Mouse (Mus musculus): ENCODE results near the gene Zfp385b.

The Zfp385b gene

GRCm38 (mm10) chr2:77819539-77819938 is at the start of gene Zfp385b:
Gene Zfp385b (minus strand): TSS chr2:77819639.
- TF ChIP-seq GATA4 (IDR thresholded peaks at IDR 0.05; ENCODE audit: insufficient replicate concordance, low read length): no peak

- no peak for TF ChIP-seq GATA4 (IDR thresholded peaks at IDR 0.05; ENCODE audit: insufficient replicate concordance, low read length)
Measured at GRCm38 (mm10) chr2:77863934-77864333, 44.5 kb upstream of the Zfp385b start.

- no peak for TF ChIP-seq GATA4 (IDR thresholded peaks at IDR 0.05; ENCODE audit: insufficient replicate concordance, low read length)
Measured at GRCm38 (mm10) chr2:77863522-77863921, 44.1 kb upstream of the Zfp385b start.

DNA sequence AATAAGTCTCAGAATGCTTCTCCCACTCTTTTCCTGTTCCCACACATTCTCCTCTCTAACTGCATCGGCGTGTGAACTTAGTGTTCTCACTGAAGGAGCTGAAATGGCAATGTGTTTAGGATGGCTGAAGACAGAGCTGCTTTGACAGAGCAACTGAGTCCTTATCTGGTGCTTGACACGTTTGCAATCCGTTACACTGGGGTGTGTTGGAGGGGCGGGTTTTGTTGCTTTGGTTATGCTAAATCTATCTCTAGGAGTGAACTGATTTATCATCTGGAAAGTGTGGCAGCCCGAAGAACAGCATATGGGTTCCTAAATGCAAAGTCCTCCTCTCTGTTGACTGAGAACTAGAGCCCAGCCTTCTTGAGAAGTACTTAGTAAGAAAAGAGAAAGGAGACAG is 22.0 kb upstream of the Zfp385b start:
- TF ChIP-seq GATA4 (IDR thresholded peaks at IDR 0.05; ENCODE audit: insufficient replicate concordance, low read length): no peak

GRCm38 (mm10) chr2:77839587-77839986 is 20.1 kb upstream of the Zfp385b start:
- TF ChIP-seq GATA4 (IDR thresholded peaks at IDR 0.05; ENCODE audit: insufficient replicate concordance, low read length): no peak

DNA sequence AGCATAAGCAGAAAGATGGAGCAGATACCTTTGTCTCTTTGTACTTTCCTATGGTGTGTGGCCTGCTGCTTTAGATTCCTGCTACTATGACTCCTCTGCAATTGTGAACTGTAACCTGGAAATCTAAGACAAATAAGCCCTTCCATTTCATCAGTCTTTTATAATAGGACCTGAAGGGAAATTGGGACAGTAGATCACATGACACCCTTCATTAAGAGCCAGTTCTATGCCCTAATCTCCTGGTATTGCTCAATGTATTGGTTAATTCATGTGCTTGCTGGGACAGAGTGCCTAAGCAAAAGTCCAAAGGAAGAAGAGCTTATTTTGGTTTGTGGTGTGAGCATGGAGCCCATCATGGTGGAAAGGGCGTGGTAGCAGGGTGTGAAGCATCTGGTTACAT is 19.2 kb upstream of the Zfp385b start:
- no peak for TF ChIP-seq GATA4 (IDR thresholded peaks at IDR 0.05; ENCODE audit: insufficient replicate concordance, low read length)

GRCm38 (mm10) chr2:77835781-77836180 is 16.3 kb upstream of the Zfp385b start:
- no peak for TF ChIP-seq GATA4 (IDR thresholded peaks at IDR 0.05; ENCODE audit: insufficient replicate concordance, low read length)

GRCm38 (mm10) chr2:77826133-77826828 is 6.8 kb upstream of the Zfp385b start:
- no peak for TF ChIP-seq GATA4 (IDR thresholded peaks at IDR 0.05; ENCODE audit: insufficient replicate concordance, low read length)

DNA sequence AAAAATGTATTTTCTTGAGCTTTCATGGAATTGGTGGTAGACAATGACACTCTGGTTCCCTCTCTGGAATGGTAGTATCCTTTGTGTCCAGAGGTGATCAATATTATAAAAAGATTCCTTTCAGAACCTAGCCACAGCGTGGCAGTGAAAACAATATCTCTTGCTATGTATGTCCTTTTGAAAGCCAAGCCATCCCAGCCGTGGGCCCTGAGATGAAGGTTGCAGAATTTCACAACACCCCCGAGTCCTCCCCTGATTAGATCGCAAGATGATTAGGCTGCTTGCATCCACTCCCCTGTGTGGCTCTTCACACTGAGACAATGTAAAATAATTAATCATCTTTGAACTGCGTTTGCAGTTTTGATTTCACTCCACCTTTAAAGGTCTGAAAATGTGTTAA is 3.6 kb upstream of the Zfp385b start:
- no peak for TF ChIP-seq GATA4 (IDR thresholded peaks at IDR 0.05; ENCODE audit: insufficient replicate concordance, low read length)

GRCm38 (mm10) chr2:77817357-77817894 is 2.0 kb downstream of the Zfp385b start:
- no peak for TF ChIP-seq GATA4 (IDR thresholded peaks at IDR 0.05; ENCODE audit: insufficient replicate concordance, low read length)

- no peak for TF ChIP-seq GATA4 (IDR thresholded peaks at IDR 0.05; ENCODE audit: insufficient replicate concordance, low read length)
Measured at GRCm38 (mm10) chr2:77816413-77817314, 2.8 kb downstream of the Zfp385b start.

- TF ChIP-seq GATA4 (IDR thresholded peaks at IDR 0.05; ENCODE audit: insufficient replicate concordance, low read length): no peak
Measured at GRCm38 (mm10) chr2:77815775-77816412, 3.5 kb downstream of the Zfp385b start.

GRCm38 (mm10) chr2:77814896-77815295 is 4.5 kb downstream of the Zfp385b start:
- no peak for TF ChIP-seq GATA4 (IDR thresholded peaks at IDR 0.05; ENCODE audit: insufficient replicate concordance, low read length)

DNA sequence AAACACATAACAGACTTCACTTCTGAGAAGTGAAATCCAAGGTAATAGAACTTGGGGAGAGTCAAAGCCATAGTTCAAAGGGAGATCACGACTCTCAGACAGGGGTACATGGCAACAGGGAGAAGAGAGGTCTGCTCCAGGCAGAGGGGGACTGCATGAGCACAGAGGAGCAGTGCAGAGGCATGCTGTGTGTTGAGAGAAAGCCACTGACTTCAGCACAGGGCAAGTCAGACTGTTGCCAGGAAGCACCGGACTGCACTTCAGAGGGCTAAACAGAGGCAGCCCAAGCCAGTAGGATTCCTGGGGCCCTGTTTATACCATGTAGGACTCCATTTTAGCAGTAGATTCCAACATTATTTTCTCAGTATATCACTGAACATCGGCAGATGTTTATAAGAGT is 6.4 kb downstream of the Zfp385b start:
- no peak for TF ChIP-seq GATA4 (IDR thresholded peaks at IDR 0.05; ENCODE audit: insufficient replicate concordance, low read length)

DNA sequence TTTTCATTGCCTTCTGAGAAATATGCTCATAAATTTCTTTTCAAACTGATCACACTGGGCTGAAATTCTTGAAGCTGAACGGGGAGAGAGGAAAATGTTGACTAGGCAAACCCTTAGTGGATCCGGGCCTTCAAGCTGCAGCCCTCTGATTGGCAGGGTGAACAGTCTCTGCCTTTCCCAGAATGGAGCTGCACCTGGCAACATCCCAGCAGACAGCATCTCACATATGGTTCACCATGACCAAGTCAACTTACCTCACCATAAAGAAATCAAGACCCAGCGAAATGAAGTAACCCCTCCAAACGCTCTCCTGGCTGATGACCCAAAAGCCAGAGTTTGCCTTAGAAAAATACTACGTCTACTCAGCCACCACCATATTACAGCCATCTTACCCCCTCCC is 8.7 kb downstream of the Zfp385b start:
- TF ChIP-seq GATA4 (IDR thresholded peaks at IDR 0.05; ENCODE audit: insufficient replicate concordance, low read length): no peak
